Mouse (Mus musculus) kidney, adult 18-20 months (tissue): Measurements from ENCODE around the gene Rhbdl2.

ENCODE experiments used
- DNase-seq: peaks from one replicate; pipeline ENCODE4 v3.0.0; 2021

Gene Rhbdl2

DNA sequence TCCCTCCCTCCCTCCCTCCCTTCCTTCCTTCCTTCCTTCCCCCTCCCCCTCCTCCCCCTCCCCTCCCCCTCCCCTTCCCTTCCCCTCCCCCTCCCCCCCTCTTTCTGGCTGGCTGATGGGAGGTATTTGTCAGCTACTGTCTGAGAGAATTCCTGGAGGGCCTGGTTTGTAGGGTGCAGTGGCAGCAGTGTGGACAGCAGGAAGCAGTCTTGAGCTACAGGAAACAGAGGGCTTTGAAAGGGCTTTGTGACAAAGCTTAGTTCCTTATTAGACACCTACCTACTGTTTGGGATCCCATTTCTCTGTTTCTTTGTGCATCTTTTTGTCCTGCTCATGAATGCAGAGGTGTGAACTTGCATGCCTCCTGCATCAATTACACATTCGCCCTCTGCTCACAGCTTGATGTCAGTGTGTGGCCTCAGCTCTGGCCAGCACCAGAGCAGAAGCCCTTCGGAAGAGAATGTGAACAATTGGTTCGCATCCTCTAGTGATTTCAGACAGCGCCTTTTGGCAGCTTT lies 31.5 kb downstream of the Rhbdl2 start:
- DNase-seq: no peak

DNA sequence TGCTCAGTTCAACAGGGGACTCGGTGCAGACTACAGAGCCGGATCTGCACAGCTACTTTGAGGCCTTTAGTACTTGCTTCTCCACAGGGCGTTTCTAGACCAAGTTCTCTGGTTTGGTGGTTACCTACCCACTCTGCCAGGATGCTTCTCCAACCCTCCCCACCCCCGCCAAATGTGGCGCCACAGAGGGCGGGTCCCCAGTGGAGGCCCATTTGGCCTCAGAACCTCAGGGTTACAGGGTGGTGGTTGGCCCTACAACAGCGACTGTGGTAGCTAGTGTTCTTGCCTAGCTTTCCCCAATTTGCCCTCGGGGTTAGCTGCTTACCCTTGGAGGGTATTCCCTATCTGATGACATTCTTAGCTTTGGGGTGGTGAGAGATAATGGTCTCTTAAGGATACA lies 54.5 kb downstream of the Rhbdl2 start:
- no peak for DNase-seq

DNA sequence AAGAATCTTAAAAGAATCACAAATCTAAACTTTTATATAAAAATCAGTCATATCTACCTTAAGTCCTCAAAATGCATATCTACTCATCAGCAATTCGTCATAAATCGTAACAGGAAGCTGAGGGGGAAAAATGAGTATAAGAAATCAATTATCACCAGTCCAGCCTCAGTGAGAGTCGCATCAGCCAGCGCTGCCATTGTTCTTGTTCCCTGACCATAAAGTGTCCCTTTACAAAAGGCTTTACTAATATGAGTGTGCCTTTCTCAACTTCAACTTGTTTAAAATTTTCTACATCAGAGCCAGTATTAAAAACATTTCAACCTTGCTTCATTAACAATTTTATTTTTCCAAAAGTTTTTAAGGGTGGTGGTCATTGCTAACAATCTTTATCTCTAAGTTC lies 69.2 kb downstream of the Rhbdl2 start:
- no peak for DNase-seq

DNA sequence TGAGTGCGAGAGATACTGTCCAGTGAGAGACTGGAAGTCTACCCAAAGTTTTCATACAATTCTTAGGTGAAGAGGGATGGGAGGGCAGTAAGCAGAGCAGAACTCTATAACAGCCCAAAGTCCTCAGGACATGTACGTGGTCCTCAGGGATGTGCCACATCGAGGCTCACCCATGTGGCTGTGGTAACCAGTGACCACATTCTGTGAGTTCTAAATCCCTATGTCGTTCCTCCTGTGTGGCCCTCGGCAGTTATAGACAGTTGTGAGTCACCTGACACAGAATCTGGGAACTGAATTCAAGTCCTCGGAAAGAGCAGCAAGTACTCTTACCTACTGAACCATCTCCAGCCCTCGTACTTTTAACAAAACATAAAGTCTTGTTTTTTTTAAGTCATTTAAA lies 70.4 kb downstream of the Rhbdl2 start:
- no peak for DNase-seq

DNA sequence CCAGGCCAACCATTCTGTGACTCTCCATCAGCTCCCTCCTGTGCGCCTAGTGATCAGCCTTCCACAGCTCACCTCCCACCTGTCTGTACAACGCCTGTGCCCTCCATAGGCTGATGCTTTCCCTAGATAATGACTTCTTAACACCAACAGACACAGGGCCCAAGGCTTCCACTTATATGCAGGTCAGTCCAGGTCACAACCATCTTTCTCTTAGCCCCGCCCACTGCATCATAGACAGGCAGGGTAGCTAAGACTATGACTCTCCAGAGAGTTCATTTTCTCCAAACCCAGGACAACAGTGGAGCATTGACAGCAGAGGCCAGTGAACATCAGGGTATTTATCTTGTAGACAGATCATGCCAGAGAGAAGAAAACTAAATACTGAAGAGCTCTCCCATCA lies 71.7 kb downstream of the Rhbdl2 start, which contains the start of gene 4933427I04Rik:
TSS of gene 4933427I04Rik (plus strand) at position 301 of the 400 bp plus-strand sequence.
- no peak for DNase-seq

DNA sequence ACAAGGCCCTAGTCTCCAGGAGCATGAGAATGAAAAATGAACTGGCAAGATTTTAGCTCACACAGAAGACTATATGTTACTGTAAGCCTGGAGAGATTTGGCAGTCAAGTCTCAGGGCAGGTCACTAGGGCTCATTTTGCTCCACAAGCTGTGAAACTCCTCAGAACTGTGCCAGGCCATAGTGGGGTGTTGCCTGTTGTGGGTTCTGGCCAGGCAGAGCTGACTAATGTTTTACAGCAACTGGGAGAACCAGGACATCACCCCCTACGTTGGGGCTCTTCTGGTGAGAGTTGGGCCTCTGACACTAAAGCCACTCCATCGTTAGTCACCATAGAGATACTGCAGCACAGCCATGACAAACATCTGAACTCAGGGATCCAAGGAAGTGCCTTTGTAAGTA lies 72.1 kb downstream of the Rhbdl2 start:
- DNase-seq: no peak

DNA sequence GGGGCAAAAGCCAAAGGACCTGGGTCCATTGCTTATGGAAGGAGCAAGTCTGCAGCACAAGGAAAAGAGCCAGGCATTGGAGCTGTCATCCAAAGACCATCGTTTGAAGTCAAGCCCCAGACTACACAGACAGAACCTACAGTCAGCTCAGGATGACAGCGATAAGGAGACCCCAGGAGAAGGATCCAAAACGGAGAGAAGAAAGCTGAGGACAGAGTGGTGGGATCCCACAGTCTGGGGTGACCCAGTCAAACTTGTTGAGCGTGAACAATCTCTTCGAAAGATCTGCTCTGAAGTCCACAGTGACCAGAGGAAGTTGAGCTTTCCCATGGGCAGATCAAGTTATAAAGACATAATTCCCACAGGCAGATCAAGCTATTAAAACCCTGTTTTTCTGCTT lies 72.9 kb downstream of the Rhbdl2 start:
- no peak for DNase-seq
